Mouse (Mus musculus) left cerebral cortex, postnatal 14 days (tissue): ENCODE data around the gene Cldn5. TPM values are rescaled to one million over a fixed set of nuclear protein-coding genes. Genes with fewer than 3 reads are reported as not detected.

Experiments used
- DNase-seq, 2 experiments: peaks; one replicate each; pipeline ENCODE4 v3.0.0; 2021 to 2022; ENCODE audit warnings: low spot score in 2 of 2, mixed read lengths in 1 of 2
- intact Hi-C: fragments of 180-260 bp; cut with DNase I; formaldehyde crosslinking; loops from one replicate; pipeline ENCODE4 v1.15.1; 2025
- long read RNA-seq, 2 experiments: library from polyadenylated mRNA; stranded (forward); transcript quantifications; one replicate each; pipeline ENCODE4 v2.0.0; 2021
- total RNA-seq, 2 experiments: library from RNA; stranded (reverse); gene quantifications; 2 replicates each; pipeline ENCODE4 v1.2.3; 2021

The Cldn5 gene
- 10 to 100 TPM; 83.4 to 85.2 TPM for total RNA-seq
- long read RNA-seq, experiment 1, transcript Cldn5-201 (1 exons, 1,416 nt) = major isoform, 360 of 360 reads
- long read RNA-seq, experiment 1, partial matches to known transcripts = 0 of 360 reads
- long read RNA-seq, experiment 1, other reads (novel, unspliced or antisense) = 0 of 360 reads
- long read RNA-seq, experiment 2, transcript Cldn5-201 (1 exons, 1,416 nt) = major isoform, 322 of 322 reads
- long read RNA-seq, experiment 2, partial matches to known transcripts = 0 of 322 reads
- long read RNA-seq, experiment 2, other reads (novel, unspliced or antisense) = 0 of 322 reads

DNA sequence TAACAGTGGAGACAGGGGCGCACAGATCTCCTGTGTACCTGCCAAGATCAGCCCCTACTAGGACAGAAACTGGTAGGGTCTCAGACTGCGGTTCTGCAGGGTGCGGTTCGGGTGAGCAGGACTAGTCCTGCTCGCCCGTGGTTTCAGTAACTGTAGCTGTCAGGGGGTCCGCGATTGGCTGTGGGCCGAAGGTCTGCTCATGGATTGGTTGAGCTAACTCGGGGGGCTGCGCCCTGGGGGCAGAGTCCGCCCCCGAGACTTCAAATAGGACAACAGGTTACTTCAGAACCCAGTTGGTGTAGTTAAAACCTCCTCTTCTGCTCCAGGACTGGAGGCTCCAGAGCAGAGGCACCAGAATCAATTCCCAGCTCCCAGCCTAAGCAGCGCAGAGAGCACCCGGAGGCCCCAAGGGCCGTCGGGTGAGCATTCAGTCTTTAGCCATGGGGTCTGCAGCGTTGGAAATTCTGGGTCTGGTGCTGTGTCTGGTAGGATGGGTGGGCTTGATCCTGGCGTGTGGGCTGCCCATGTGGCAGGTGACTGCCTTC lies at the start of gene Cldn5:
Gene Cldn5 (plus strand): TSS at position 292 of the 545 bp plus-strand sequence.
- DNase-seq = no peak
- intact Hi-C loops = no loop called here

- intact Hi-C loops = no loop called here
- DNase-seq = no peak
These were observed 48.8 kb upstream of the Cldn5 start for GRCm38 (mm10) chr16:18727536-18728499.

- no peak for DNase-seq
- intact Hi-C loops = no loop called here
These were observed 47.5 kb upstream of the Cldn5 start for GRCm38 (mm10) chr16:18729185-18729584.

GRCm38 (mm10) chr16:18730640-18731039 lies 46.0 kb upstream of the Cldn5 start:
- no peak for DNase-seq
- intact Hi-C loops = no loop called here

- no peak for DNase-seq
- intact Hi-C loops = no loop called here
These were observed 43.3 kb upstream of the Cldn5 start for GRCm38 (mm10) chr16:18733100-18733956.

- intact Hi-C loops = no loop called here
- DNase-seq = no peak
These were observed 38.3 kb upstream of the Cldn5 start for GRCm38 (mm10) chr16:18738303-18738702.

DNA sequence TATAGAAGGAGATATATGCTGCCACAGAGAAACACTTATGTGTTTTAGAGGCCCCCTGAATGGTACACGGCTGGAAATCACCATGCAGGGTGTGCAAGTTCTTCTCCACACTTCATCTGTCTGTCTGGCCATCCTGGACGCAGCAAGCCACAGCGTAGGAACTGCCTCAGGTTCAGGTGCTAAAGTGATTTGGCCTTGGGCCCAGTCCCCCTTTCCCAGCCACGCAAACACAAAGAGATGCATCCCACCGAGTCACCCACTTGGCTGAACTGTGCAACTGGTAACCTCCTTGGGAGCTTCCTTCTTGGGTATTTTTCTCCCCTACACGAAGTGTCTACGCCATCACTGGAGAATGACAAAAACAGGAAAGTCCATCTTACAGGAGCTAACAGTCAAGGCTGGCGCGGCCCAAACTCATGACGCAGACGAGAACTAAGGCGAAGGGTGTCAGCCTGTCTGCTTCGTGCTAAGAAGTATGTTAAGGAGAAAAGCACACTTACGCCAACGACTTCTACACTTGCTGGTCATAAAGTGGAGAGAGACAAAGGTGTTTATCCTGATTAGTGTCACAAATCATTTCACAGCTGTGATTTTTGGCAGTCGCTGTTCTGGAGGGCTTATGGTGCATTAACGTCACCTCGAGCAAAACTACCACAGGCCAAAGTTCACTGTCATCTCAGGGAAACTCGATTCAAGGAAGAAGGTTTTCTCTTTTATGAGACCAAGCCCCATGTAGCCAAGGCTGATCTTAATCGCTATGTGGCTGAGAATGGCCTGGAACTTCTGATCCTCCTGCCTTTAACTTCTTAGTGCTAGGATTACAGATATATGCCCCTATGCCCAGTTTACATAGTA lies 30.2 kb upstream of the Cldn5 start:
- intact Hi-C loops = no loop called here
- DNase-seq = no peak

GRCm38 (mm10) chr16:18751101-18751500 lies 25.5 kb upstream of the Cldn5 start:
- DNase-seq = no peak
- intact Hi-C loops = no loop called here

- intact Hi-C loops = no loop called here
- no peak for DNase-seq
These were observed 24.7 kb upstream of the Cldn5 start for GRCm38 (mm10) chr16:18751885-18752499.

DNA sequence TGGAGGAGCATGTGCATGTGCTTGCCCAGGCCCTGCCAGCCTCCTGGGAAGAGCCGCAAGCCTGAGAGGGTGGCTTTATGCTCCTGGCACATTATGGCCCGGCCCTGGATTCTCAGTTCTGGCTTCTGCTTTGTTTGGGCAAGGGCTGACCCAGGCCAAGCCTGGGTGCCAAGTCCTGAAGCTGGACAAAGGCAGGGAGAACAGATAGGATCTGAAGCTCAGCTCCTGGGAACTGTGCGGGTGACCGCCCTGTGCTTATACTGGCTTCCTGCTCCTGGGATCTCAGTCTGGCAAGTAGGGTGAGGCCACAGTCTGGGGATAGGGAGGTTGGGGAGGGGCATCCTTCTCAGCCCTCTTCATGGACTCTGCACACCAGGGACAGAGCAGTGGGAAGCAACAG lies 14.9 kb upstream of the Cldn5 start:
- no peak for DNase-seq
- intact Hi-C loops = no loop called here

GRCm38 (mm10) chr16:18762960-18763359 lies 13.7 kb upstream of the Cldn5 start:
- DNase-seq = no peak
- intact Hi-C loops = no loop called here

DNA sequence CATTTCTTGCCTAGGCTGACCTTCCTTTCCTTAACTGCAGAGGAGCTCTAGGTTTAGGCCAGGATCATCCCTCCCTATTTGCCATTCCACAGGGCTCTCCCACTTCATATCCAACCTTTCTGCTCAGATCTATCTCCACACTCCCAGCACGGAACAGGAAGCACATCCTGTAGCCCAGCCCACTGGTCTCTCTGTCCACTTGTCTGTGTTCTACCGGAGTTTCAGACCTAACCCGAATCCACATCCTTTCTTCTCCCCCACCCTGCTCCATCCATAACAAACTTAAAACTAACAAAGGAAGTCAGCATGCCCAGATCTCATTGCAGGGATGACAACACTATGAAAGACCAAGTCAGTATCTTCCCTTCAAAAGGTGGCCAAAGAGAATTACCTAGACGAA lies 10.3 kb upstream of the Cldn5 start:
- intact Hi-C loops = no loop called here
- DNase-seq = no peak

DNA sequence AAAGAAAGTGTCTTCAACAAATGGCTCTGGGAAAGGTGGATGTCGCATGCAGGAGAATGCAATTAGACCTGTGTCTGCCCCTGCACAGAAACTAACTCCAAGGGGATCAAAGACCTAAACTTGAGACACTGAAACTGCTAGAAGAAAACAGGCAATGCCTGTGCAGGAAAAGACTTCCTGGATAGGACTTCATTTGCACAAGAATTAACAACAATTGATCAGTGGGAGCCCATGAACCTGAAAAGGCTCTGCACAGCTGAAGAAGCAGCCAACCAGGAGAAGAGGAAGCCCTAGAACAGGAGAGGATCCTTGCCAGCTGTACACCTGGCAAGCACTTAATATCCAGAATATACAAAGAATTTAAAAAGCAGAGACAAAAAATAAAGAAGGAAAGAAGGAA lies 7.1 kb upstream of the Cldn5 start:
- no peak for DNase-seq
- intact Hi-C loops = no loop called here

- no peak for DNase-seq
- intact Hi-C loops = no loop called here
These were observed 2.7 kb upstream of the Cldn5 start for GRCm38 (mm10) chr16:18773936-18774335.

GRCm38 (mm10) chr16:18775621-18776555 lies 759 bp upstream of the Cldn5 start:
- intact Hi-C loops = no loop called here
- DNase-seq = no peak

- intact Hi-C loops = no loop called here
These were observed 744 bp downstream of the Cldn5 start for GRCm38 (mm10) chr16:18777101-18778080.

More at GRCm38 (mm10) chr16:18777101-18778080, 744 bp downstream of the Cldn5 start:
- DNase-seq = no peak
